Mouse (Mus musculus) erythroblast, embryonic 14.5 days (primary cell): ENCODE results near the gene Smad9. TPM values are rescaled to one million over a fixed set of nuclear protein-coding genes. Genes with fewer than 3 reads are reported as not detected.

Source experiments
- H3K27me3 ChIP-seq: 2 replicates; pipeline ENCODE4 v1.6.1; 2012; ENCODE audit warnings: inconsistent platforms; ENCODE audit not compliant: control insufficient read depth
- H3K36me3 ChIP-seq: 2 replicates; pipeline ENCODE4 v1.6.1; 2012; ENCODE audit warnings: mild to moderate bottlenecking, inconsistent platforms; ENCODE audit not compliant: control insufficient read depth
- H3K4me1 ChIP-seq: 2 replicates; pipeline ENCODE4 v1.6.1; 2012; ENCODE audit warnings: inconsistent platforms; ENCODE audit not compliant: control insufficient read depth
- H3K4me3 ChIP-seq: replicated peaks from 2 replicates; pipeline ENCODE3; 2012; ENCODE audit warnings: moderate library complexity, mild to moderate bottlenecking, inconsistent platforms
- H3K9me3 ChIP-seq: 2 replicates; pipeline ENCODE4 v1.6.1; 2012; ENCODE audit warnings: low read length, inconsistent platforms, mixed read lengths; ENCODE audit not compliant: control insufficient read depth
- GATA1 ChIP-seq: IDR thresholded peaks from 2 replicates; pipeline ENCODE4 v1.6.1; 2012; ENCODE audit warnings: low read length, inconsistent platforms, mixed read lengths
- TAL1 ChIP-seq: IDR thresholded peaks from 3 replicates; pipeline ENCODE4 v1.6.1; 2012; ENCODE audit warnings: low read length, inconsistent platforms, mixed read lengths
- polyA plus RNA-seq: library from polyadenylated mRNA; stranded (reverse); fragments of >175 nt; gene quantifications from 2 replicates; pipeline ENCODE4 v1.2.3, GENCODE M21; 2012

Gene Smad9
- polyA plus RNA-seq, 1 experiment: not detected

DNA sequence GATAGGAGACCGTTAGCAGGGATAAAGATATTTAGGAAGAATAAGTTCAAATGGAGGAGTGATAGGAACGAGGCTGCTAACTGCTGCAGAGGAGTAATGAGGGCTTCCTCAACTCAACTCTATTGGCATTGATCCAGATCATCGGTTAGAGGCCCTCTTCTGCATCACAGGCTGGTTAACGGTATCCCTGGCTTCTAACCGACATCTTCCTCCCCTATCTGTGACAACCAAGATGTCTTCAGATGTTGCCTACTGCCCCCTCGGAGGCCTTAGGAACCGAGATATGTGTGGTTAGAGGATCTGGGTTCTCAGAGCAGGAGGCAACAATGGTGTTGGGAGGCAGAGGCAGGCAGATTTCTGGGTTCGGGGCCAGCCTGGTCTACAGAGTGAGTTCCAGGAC is 13.2 kb downstream of the Smad9 start:
- no peak for TF ChIP-seq GATA1
- no peak for TF ChIP-seq TAL1
- no peak overlapping the region for H3K4me3 ChIP-seq
- H3K27me3 ChIP-seq: no peaks in the 10 kb centered on the region
- no peaks in the 10 kb centered on the region for H3K4me1 ChIP-seq
- H3K9me3 ChIP-seq: peaks cover 17% of the 10 kb centered on the region
- no peaks in the 10 kb centered on the region for H3K36me3 ChIP-seq

DNA sequence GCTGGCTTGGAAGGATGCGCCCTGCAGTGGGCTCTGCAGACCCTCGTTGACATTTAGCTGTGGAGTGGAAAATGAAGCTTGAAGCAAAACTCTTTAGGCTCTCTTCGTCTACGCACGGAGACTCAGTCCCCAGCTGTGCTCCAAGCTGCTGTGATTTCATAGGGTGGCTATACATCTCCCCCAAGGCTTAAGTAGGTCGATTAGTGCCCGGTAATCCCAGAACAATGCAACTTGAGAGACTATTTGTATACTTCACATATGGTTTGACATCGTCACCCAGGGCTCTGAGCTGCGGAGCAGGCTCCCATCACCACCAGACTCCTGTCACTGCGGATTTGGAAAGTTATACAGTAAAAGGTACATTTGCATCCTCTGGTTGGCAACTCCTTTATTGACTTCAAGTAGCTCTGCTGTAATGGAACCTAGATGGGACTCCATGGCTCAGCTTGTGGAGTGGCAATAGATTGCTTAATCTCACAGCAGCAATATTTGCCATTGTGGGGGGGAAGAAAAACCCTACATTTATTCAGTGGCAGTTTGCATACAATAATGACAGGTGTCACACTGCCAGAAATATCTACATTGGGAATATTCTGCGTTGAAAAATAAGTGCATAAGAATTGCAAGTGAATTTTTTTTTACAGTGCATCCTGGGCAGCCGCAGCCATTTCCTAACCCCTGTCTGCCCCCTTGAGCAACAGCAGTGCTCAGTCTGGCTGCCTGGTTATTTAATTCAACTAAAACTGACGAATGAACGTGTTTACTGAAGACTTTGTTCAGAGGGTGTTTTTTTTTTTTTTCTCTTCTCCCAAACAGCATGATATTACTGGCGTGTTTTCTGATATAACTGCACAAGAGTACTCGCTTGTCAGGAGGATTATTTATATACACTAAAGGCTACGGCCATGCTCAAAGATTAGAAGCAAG is 14.2 kb downstream of the Smad9 start:
- Histone ChIP-seq H3K4me3 (no peak overlapping the region), H3K36me3 (no peaks in the 10 kb centered on the region), H3K4me1 (no peaks in the 10 kb centered on the region), H3K27me3 (no peaks in the 10 kb centered on the region), H3K9me3 (peaks cover 15% of the 10 kb centered on the region)
- TF ChIP-seq GATA1 (no peak), TAL1 (no peak)

DNA sequence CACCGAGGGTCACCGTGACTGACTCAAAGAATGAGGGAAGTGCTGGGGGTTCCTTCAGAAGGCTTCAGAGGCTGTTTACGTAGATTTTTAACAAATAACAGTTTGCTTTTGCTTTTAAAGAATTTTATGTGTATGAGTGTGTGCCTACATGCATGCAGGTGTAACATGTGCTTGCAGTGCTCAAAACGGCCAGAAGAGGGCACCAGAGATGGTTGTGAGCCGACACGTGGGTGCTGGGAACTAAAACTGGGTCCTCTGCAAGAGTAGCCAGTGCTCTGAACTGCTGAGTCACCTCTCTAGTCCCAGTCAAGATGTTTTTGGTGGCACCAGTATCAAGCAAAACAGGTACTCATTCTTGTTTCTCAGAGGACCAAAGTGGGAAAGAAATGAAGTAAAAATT is 18.2 kb downstream of the Smad9 start:
- no peak overlapping the region for H3K4me3 ChIP-seq
- no peaks in the 10 kb centered on the region for H3K27me3 ChIP-seq
- H3K9me3 ChIP-seq: peaks cover 10% of the 10 kb centered on the region
- TF ChIP-seq GATA1 (no peak), TAL1 (no peak)
- H3K4me1 ChIP-seq: no peaks in the 10 kb centered on the region
- H3K36me3 ChIP-seq: no peaks in the 10 kb centered on the region

DNA sequence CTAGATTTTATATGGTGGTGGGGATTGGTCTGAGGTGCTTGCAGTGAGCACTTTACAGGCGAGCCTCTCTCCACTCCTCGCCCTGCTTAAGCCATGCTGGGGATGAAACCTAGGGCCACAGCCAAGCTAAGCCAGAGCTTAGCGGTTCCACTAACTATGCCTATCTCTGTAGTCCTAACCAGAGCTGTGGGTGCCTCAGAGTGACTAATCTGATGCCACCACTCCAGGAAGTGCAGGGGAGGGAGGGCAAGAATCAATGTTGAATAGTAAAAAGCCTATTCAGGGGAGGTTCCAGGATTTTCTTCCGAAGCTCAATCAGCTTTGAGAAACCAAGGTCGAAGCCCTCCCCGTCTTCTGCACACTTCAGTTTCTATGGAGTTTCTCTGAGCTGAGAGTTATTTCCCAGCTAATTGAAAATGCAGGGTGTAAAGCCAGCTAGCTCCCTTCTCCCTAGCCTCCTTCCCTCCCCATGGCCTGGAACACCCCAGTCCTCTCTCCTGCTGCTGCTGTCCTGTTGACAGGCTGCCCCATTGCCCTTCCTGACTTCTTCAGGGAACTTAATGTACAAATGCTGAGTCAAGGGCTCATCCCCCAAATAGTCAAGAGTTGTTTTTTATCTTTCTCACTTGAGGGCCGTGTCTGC is 20.7 kb downstream of the Smad9 start:
- Histone ChIP-seq H3K4me3 (no peak overlapping the region), H3K27me3 (no peaks in the 10 kb centered on the region), H3K4me1 (no peaks in the 10 kb centered on the region), H3K36me3 (no peaks in the 10 kb centered on the region), H3K9me3 (peaks cover 10% of the 10 kb centered on the region)
- no peak for TF ChIP-seq TAL1
- TF ChIP-seq GATA1: no peak

DNA sequence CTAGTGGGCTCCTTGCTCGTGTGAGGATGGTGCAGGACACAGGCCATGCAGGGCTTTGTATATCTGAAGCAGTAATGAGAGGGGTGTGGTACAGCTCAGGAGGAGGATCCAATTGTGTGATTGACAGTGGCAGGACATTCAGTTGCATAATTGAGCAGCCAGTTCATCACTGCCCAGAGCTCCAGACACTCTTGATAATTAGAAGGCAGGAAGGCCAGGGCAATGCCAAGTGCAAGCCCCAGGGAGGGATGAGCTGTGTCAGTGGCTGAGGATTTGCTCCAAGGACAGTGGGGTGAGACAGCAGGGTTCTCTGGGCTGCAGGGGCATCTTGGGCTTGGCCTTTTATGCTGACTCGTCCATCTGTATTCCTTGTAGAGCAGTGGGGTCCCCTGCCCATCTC is 35.2 kb downstream of the Smad9 start:
- Histone ChIP-seq H3K36me3 (no peaks in the 10 kb centered on the region), H3K9me3 (peaks cover 13% of the 10 kb centered on the region), H3K27me3 (no peaks in the 10 kb centered on the region), H3K4me3 (no peak overlapping the region), H3K4me1 (no peaks in the 10 kb centered on the region)
- TF ChIP-seq GATA1 (no peak), TAL1 (no peak)

DNA sequence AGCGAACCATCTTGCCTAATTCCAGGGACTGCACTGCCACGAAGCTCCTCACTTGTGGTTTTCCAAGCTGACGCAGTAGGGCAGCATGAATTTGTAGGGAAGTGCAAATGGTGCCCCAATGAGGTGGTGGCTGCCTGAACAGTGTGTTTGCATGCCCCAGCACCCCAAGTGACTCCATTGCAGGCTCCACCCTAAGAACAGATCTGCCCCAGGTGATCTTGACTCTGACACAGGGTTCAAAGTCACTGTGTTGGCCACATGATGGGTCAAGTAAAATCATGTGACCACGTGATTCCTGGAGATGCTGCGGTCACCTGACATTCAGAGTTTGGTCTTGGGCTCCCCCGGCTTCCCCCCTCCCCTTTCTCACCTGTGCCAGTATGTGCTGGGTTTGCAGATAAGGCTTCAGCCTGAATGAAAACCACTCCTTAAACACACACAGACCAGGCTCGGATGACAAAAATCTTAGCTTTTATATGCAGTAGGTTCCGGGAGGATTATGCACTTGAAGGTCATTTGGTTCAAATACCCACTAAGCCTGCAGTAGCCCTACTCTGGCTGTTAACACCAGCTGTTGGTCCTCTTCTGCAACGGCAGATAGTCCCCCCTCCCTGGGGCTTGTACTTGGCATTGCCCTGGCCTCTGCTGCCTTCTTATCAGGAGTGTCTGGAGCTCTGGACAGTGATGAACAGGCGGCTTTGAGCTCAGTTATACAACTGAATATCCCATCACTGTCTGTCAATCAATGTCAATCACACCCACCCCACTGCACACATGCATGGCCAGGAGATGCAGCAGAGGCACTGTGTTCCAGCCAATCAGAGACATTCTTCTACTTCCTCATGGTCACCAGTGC is 36.7 kb downstream of the Smad9 start:
- TF ChIP-seq GATA1: no peak
- no peak for TF ChIP-seq TAL1
- H3K27me3 ChIP-seq: no peaks in the 10 kb centered on the region

DNA sequence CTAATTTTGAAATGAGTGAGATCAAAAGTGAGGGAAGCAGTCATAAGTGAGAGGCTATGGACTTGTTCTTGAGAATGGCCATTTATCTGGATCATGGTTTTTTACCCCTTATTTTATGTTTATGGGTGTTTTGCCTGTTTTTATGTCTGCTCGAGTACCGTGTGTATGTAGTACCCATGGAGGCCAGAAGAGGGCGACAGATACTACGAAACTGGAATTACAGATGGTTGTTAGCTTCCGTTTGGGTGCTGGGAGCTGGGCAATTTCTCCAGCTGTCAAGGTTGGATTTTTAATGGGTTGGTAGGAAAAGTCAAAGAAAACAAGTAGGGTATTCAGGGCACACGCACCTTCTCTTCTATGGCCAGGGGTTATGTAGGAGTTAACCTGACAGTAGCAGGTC is 38.4 kb downstream of the Smad9 start:
- no peaks in the 10 kb centered on the region for H3K4me1 ChIP-seq
- no peak for TF ChIP-seq GATA1
- no peak for TF ChIP-seq TAL1
- no peaks in the 10 kb centered on the region for H3K36me3 ChIP-seq
- peaks cover 13% of the 10 kb centered on the region for H3K9me3 ChIP-seq
- H3K4me3 ChIP-seq: no peak overlapping the region
- no peaks in the 10 kb centered on the region for H3K27me3 ChIP-seq

More for the DNA sequence above, 36.7 kb downstream of the Smad9 start:
- H3K4me1 ChIP-seq: no peaks in the 10 kb centered on the region
- H3K4me3 ChIP-seq: no peak overlapping the region
- peaks cover 13% of the 10 kb centered on the region for H3K9me3 ChIP-seq
- H3K36me3 ChIP-seq: no peaks in the 10 kb centered on the region

DNA sequence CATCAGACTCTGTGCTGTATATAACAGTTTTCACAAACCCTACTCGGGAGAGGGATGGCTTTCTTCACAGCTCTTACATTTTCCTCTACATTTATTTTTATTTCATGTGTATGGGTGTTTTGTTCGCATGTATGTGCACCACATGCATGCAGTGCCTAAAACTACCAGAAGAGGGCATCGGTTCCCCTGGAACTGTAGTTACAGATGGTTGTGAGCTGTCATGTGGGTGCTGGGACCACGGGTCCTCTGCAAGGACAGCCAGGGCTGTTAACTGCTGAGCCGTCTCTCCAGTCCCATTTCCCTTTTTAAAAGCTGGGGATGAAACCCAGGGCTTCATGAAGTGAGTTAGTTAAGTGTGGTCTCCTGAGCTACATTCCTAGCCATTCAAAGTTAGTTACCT is 40.0 kb downstream of the Smad9 start:
- peaks cover 13% of the 10 kb centered on the region for H3K9me3 ChIP-seq
- H3K4me3 ChIP-seq: no peak overlapping the region
- no peaks in the 10 kb centered on the region for H3K27me3 ChIP-seq
- H3K4me1 ChIP-seq: no peaks in the 10 kb centered on the region
- H3K36me3 ChIP-seq: no peaks in the 10 kb centered on the region
- TF ChIP-seq GATA1 (no peak), TAL1 (no peak)

DNA sequence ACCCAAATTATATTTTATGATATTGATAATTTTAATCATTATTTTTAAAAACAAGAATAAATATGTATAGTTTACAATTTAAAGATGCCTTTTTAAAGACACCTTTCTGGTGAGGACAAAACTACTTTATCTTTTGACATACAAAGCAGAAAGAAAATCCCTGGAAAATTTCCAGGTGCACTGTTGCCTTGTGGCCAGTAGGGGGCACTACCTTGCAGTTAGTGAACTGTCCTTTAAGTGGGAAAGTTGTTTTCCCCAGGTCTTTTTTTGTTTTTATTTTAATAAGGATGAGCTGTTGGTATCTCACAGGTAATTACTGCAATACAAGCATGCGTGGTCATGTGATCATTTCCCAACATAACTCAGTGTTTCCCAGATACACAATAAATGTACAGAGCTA is 40.4 kb downstream of the Smad9 start:
- no peak for TF ChIP-seq TAL1
- TF ChIP-seq GATA1: no peak
- peaks cover 13% of the 10 kb centered on the region for H3K9me3 ChIP-seq
- no peaks in the 10 kb centered on the region for H3K36me3 ChIP-seq
- H3K4me1 ChIP-seq: no peaks in the 10 kb centered on the region
- no peaks in the 10 kb centered on the region for H3K27me3 ChIP-seq
- no peak overlapping the region for H3K4me3 ChIP-seq
